Mouse (Mus musculus) cerebellum, adult 9-10 months (tissue): ENCODE measurements around the gene Mcm6.
"Not testable (repeated sequence)": the region's sequence is repeated elsewhere in the genome, so short reads cannot be mapped to it uniquely, and the experiment has no call there.

ENCODE experiments used
- DNase-seq: peaks from one replicate; pipeline ENCODE4 v3.0.0; 2022

Mcm6 gene

DNA sequence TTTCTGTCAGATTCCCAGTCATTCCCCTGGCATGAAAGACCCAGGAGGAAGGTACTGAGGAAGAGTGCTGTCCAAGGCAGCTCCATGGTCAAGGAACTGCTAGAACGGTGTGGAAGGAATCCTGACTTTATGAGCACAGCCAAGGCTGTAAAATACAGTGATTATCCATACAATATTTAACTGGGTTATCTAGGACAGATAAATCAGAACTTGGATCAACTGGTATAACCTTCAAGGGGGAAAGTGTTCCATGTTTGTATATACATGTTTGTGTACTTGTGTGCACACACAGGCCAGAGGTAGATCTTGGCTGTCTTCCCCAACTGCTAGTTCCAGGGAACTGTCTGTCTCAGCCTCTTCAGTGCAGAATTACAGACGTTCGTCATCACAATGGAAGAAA is 31.2 kb downstream of the Mcm6 start, which contains the start of gene Lct:
Lct (minus strand) TSS at position 101 of the 400 bp plus-strand sequence.
- DNase-seq = no peak

DNA sequence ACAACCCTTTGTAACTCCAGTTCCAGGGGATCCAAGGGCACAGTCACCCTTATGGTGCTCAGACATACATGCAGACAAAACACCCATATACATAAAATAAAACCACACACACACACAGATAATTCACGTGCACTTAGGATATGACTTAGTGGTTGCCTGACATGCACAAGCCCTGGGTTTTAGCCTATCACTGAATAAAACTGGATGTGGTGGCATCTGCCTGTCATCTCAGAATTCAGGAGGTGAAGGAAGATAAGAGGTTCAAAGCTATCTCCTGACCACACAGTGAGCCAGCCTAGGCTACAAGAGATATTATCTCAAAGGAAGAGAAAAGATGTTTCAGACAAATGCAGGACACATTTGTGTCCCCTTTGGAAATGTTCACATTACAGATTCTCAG is 32.3 kb downstream of the Mcm6 start:
- no peak for DNase-seq

DNA sequence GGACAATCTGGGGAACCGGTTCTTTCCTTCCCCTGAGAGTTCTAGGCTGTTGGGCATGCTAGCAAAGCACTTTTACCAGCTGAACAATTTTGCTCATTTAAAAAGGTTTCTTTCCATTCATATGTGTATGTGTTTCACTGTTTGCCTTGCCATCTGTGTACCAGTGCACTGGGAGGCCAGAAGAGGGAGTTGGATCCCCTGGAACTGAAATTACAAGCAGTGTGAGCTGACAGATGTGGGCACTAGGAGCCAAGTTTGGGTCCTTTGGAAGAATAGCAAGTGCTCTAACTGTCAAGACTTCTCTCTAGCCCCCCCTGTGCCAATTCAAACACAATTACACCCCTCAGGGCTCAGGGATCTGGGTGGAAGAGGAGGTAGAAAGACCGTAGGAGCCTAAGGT is 34.7 kb downstream of the Mcm6 start:
- no peak for DNase-seq

DNA sequence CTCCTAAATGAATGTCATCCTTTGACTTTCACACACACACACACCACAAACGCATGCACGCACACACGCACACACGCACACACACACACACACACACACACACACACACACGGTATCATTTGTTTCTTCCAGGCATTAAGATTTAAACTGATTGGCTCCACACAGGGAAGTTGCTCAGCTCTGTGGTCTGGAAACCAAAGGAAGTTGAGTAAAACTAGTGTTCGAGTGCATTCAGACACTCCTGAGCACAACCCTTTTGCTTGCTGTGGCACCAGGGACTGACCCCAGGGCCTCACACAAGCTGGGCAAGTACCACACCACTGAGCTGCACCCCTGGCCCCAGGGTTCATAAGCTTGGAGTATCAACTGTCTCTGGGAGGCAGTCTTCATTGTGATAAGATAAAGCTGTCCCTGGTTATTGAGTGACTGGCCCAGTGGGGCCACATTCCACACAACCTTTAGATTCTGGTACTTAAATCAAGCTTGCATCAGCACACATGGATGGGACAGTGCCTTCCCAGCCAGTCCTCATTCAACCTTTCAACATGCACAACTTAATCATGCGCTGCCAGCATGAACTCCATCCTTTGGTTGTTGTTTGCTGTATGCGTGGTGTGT is 36.3 kb downstream of the Mcm6 start:
- DNase-seq = no peak

DNA sequence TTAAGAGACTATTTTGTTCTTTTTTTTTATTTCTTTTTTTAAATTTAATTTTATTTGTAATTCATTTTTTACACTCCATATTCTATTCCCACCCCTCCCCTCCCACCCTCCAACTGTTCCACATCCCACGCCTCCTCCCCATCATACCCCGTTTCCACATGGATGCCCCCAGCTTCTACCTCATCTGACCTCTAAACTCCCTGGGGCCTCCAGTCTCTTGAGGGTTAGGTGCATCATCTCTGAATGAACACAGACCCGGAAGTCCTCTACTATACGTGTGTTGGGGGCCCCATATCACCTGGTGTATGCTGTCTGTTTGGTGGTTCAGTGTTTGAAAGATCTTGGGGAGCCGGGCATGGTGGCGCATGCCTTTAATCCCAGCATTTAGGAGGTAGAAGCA is 40.2 kb downstream of the Mcm6 start:
- not testable (repeated sequence) for DNase-seq

DNA sequence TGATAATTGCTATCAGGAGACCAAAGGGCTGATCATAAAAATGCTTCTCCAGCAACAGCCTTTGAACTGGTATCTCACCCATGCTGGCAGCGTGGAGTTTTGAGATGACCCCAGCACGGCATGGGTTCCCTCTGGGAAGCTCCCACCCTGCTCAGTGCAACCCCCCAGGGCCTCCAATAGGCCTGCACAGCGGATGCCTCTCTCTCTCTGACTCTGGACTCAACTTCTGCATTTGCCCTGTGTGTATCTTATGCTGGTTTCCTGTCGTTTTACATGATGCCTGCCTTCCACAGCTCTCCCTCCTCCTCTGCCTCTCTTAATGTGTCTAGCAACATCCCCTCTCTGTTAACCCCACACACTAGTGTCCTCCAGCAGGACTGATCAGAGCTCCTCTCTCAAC is 44.8 kb downstream of the Mcm6 start:
- DNase-seq = no peak

DNA sequence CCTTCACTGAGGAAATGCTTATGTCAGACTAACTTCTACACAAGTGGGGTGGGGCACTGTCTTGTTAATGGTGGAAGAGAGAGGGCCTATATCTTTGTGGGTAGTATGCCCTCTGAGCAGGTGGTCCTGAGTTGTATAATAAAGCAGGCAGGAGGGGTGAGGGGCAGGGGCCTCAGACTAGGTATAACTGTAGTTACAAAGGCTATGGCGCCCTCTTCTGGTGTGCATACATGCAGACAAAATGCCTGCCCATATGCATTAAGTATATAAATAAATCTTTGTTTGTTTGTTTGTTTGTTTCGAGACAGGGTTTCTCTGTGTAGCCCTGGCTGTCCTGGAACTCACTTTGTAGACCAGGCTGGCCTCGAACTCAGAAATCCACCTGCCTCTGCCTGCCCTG is 50.4 kb downstream of the Mcm6 start:
- no peak for DNase-seq

DNA sequence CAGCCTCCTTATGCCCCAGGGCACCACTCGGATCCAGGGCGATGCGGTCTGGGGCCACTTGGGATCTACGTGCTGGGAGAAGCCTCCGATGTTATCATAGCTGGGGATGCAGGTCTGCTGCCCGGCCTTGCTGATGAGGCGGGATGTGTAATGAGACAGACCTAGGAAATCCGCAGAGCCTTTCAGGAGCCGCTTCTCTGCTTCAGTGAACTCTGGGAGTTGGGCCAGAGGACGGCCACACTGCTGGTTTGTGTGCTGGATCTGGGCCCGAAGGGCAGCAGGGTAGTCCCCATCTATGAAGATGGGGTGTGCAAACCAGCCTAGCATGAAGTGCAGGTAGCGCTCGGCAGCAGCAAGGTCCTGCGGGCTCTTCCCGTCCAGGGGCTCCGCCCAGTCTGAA is 55.6 kb downstream of the Mcm6 start:
- peak; percentile 93 for DNase-seq

DNA sequence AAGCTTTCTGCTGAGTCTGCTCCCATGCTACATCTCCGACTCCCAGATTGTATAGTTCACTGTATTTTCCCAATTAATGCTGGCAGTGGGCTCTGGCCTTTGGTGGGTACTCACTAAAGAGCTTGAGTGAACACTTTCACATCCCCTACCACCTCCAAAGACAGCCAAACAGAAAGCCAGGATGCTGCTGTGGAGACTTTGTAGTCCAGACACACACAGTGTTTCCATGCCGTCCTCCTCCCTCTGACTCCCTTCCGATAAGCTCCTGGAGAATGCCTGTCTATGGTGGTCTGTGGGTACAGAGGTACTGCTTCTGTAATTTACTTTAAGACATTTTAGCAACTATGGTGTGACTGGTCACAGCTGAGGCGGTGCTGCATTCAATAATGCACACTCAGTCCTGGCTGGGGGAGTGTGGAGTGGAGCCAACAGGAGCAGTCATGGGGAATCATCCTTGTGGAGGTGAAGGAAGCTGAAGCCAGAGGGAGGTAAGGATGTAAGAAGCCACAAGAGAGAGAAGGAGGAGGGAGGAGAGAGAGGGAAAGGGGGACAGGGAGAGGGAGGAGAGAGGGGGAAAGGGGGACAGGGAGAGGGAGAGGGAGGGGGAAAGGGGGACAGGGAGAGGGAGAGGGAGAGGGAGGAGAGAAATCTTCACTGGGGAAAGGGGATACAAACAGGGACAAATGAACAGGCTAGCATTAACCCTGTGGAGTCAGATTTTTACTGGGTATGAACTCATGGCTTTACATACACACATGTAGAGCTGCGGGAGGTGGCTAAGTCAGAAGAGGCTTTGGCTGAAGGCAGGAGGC is 63.5 kb downstream of the Mcm6 start:
- DNase-seq = no peak

DNA sequence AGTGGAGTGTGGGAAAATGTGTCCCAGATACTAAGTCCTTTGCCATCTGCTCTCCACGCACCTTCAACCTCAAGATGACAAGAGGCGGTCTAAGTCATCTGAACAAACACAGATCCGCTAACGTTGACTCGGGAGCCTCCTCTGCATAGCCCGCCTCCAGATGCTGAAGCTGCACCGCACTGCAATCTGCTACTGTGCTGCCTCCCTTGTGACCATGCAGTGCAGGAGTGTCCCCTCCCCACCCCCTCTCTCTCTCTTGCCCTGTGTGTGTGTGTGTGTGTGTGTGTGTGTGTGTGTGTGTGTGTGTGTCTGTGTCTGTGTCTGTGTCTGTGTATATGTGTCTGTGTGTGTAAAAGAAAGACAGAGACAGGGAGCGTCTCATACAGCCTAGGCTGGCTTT is 64.2 kb downstream of the Mcm6 start:
- DNase-seq = no peak

DNA sequence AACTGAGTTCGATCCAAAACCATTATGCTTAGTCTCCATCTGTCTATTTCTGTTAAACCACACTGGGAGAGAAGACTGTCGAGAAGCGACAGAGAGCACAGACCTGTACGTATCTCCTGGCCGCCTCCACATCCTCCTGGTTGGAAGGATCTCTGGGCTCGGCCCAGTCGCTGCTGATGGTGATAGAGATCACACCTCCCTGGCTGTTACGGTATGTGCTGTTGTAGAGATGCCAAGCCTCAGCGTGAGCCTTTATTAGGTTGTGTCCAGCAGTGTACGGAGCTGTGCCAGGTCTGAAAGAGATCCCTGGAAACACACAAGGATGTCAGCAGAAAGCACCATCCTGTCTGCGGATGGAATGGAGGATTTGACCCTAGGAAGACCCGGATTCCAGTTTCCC is 65.9 kb downstream of the Mcm6 start:
- peak; percentile 83 for DNase-seq

DNA sequence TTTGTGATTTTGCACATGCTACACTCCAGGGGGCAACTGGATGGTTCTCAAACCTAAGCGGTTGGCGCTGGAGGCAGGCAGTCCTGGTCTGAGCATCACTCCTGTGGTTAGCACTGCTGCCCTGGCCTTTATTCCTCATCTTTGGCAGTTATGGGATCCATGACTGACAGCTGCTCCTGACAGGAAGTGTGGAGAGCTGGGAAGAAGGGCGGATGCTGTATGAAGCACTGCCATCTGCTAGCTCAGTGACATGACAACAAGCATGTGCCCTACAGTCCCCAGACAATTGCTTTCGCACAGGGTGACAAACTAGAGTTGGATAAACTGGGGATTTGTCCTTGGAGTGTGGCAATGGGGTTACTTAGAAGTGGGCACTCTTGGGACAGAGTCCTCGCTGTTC is 69.2 kb downstream of the Mcm6 start:
- DNase-seq = no peak

DNA sequence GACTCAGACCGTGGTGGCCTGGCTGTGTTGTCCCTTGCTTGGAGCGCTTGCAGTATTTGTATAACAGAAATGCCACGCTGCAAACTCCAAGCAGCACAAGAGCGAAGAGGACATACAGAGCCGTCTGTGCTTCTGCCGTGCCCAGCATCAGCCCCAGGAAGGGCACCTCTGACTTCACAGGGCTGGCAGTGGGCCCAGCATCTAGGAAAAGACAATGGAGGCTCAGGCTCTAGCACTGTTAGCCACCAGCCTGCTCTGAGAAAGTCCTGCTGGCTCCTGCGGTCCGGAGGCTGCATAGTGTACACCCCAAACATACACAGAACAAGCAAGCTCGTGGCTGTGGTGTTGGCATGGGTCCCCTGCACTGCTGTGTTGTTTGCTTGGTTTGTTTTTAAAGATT is 74.3 kb downstream of the Mcm6 start:
- no peak for DNase-seq

DNA sequence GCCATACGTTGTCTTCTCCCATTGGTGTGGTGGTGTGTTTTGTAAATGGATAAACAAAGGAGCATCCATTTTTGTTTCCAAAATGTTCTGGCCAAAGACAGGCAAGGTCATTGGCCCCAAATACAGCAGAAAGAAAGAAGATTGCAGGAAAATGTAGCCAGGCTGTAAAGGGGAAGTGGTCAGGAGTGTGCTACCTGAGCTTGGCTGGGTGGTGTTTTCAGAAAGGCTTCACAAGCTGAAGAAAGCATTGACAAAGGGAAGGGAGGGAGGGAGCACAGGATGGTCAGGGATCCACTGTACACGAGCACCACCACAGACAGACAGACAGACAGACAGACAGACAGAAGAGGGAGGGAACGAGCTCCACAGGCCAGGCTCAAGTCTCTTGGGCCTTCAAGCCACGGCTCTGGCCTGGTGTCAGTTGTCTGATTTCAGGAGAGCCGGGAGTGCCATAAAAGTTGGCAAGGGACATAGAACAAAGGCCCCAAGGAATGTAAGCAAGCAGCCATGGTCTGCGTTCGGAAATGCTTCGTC is 75.2 kb downstream of the Mcm6 start:
- DNase-seq = no peak

DNA sequence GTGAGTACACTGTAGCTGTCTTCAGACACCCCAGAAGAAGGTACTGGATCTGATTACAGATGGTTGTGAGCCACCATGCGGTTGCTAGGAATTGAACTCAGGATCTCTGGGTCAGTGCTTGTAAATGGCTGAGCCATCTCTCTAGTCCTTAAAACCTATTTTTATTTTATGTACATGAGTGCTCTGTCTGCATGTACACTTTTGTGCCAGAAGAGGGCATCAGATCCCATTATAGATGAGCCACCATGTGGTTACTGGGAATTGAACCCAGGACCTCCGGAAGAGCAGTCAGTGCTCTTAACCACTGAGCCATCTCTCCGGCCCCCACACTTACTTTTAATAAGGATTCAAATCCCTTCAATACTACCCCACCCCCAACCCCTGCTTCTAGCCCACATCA is 76.5 kb downstream of the Mcm6 start:
- no peak for DNase-seq

DNA sequence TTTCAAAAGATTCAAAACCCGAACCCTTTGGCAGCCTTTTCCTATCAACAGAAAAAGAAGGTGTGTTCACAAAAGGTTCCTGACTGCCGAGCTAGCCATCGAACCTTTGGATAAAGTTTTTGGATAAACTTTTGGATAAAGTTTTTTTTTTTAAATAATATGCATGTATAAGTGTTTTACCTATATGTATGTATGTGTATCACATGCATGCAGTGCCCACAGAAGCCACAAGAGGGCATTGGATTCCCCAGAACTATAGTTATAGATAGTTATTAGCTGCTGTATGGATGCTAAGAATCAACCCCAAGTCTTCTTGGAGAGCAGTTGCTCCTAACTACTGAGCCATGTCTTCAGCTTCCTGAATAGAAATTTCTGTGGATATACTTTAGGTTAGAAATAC is 77.7 kb downstream of the Mcm6 start:
- no peak for DNase-seq
